Mouse (Mus musculus) midbrain, postnatal 0 days (tissue): ENCODE measurements at regions not wholly inside any gene's neighbourhood (a gene's known extent, or its start where the extent isn't known, plus 50 kb on each side); places are given as distances from the start of the nearest gene placed in this dataset.

Experiments
- ATAC-seq: fragments of 200-750 bp; cut with Nextera tagmentation; 2 replicates; pipeline ENCODE4 v1.8.0; 2017; ENCODE audit warnings: moderate number of reproducible peaks, mild to moderate bottlenecking, moderate TSS enrichment, moderate library complexity; ENCODE audit not compliant: low FRiP score
- DNase-seq: peaks from one replicate; pipeline ENCODE4 v3.0.0-alpha.2; 2015; ENCODE audit warnings: low spot score
- H3K27ac ChIP-seq: fragments of 300-500 bp; sonication (generic); 2 replicates; pipeline ENCODE4 v1.5.1; 2014; ENCODE audit warnings: low read depth, mild to moderate bottlenecking, low read length, mixed read lengths
- H3K27me3 ChIP-seq: fragments of 300-500 bp; sonication (generic); 2 replicates; pipeline ENCODE4 v1.6.1; 2014; ENCODE audit warnings: low read length, control low read depth, mixed read lengths; ENCODE audit not compliant: insufficient read depth
- H3K36me3 ChIP-seq: fragments of 300-500 bp; sonication (generic); 2 replicates; pipeline ENCODE4 v1.6.1; 2014; ENCODE audit warnings: low read length, control low read depth, mixed read lengths; ENCODE audit not compliant: insufficient read depth
- H3K4me1 ChIP-seq: fragments of 300-500 bp; sonication (generic); 2 replicates; pipeline ENCODE4 v1.6.1; 2014; ENCODE audit warnings: mild to moderate bottlenecking, control low read depth, antibody characterized with exemption, low read length, mixed read lengths; ENCODE audit not compliant: insufficient read depth
- H3K4me2 ChIP-seq: fragments of 300-500 bp; sonication (generic); 2 replicates; pipeline ENCODE4 v1.6.1; 2014; ENCODE audit warnings: low read depth, mild to moderate bottlenecking, low read length, mixed read lengths; ENCODE audit not compliant: poor library complexity, severe bottlenecking
- H3K4me3 ChIP-seq: fragments of 300-500 bp; sonication (generic); 2 replicates; pipeline ENCODE4 v1.5.1; 2014; ENCODE audit warnings: low read depth, mild to moderate bottlenecking, low read length, moderate library complexity
- H3K9ac ChIP-seq: fragments of 300-500 bp; sonication (generic); replicated peaks from 2 replicates; pipeline ENCODE4 v1.6.1; 2014; ENCODE audit warnings: mild to moderate bottlenecking, low read length, moderate library complexity, mixed read lengths; ENCODE audit not compliant: poor library complexity, severe bottlenecking
- H3K9me3 ChIP-seq: fragments of 300-500 bp; sonication (generic); 2 replicates; pipeline ENCODE4 v1.6.1; 2016; ENCODE audit warnings: low read length, control low read depth
- CTCF ChIP-seq: IDR thresholded peaks from 2 replicates; pipeline ENCODE4 v1.5.1; 2016; ENCODE audit warnings: antibody characterized with exemption, mild to moderate bottlenecking
- WGBS: fragments of 180-500 bp; shearing (Covaris S2); extraction: QIAGEN DNeasy Blood & Tissue Kit; methylation state at CpG from one replicate; pipeline ENCODE4 v1.1.7; 2014; 5-methylcytosine and 5-hydroxymethylcytosine counted together

- no peak overlapping the region for H3K27ac ChIP-seq
Observed at GRCm38 (mm10) chr12:39714169-39714794, 323.5 kb downstream of the Arl4a start.

GRCm38 (mm10) chr12:39711807-39712206 lies 326.0 kb downstream of the Arl4a start:
- Histone ChIP-seq H3K27ac (no peak overlapping the region), H3K9ac (no peak overlapping the region), H3K9me3 (no peaks in the 10 kb centered on the region), H3K4me3 (no peak overlapping the region), H3K4me1 (peaks cover 4% of the 10 kb centered on the region; the same call in 1 of the 2 replicates), H3K27me3 (no peaks in the 10 kb centered on the region), H3K36me3 (no peaks in the 10 kb centered on the region), H3K4me2 (no peak overlapping the region)
- WGBS, result 85% methylated on average over 1 of the region's 1 CpGs
- TF ChIP-seq CTCF, result no peak
- DNase-seq (no peak), ATAC-seq (no peak)

More at GRCm38 (mm10) chr12:39714169-39714794, 323.5 kb downstream of the Arl4a start:
- Histone ChIP-seq H3K27me3 (no peaks in the 10 kb centered on the region), H3K4me3 (no peak overlapping the region), H3K9ac (no peak overlapping the region), H3K4me1 (peaks cover 4% of the 10 kb centered on the region; the same call in 1 of the 2 replicates), H3K9me3 (no peaks in the 10 kb centered on the region), H3K4me2 (no peak overlapping the region), H3K36me3 (no peaks in the 10 kb centered on the region)
- WGBS, result 83% methylated on average over 2 of the region's 2 CpGs
- ATAC-seq (no peak), DNase-seq (no peak)
- TF ChIP-seq CTCF, result no peak

GRCm38 (mm10) chr12:39709850-39710249 lies 328.0 kb downstream of the Arl4a start:
- H3K9ac ChIP-seq, result no peak overlapping the region
- ATAC-seq (no peak), DNase-seq (no peak)
- H3K36me3 ChIP-seq, result no peaks in the 10 kb centered on the region
- no peak for TF ChIP-seq CTCF
- no peak overlapping the region for H3K4me2 ChIP-seq
- 83% methylated on average over 5 of the region's 5 CpGs for WGBS
- H3K4me3 ChIP-seq, result no peak overlapping the region
- no peaks in the 10 kb centered on the region for H3K9me3 ChIP-seq
- H3K27me3 ChIP-seq, result no peaks in the 10 kb centered on the region
- no peaks in the 10 kb centered on the region for H3K4me1 ChIP-seq
- no peak overlapping the region for H3K27ac ChIP-seq

- Histone ChIP-seq H3K36me3 (no peaks in the 10 kb centered on the region), H3K27ac (no peak overlapping the region), H3K9ac (no peak overlapping the region), H3K4me3 (no peak overlapping the region), H3K4me2 (no peak overlapping the region), H3K27me3 (no peaks in the 10 kb centered on the region), H3K4me1 (no peaks in the 10 kb centered on the region), H3K9me3 (no peaks in the 10 kb centered on the region)
- no peak for TF ChIP-seq CTCF
- ATAC-seq (no peak), DNase-seq (no peak)
- WGBS, result 77% methylated on average over 3 of the region's 3 CpGs
Observed at GRCm38 (mm10) chr12:39697182-39697581, 340.6 kb downstream of the Arl4a start.

- Histone ChIP-seq H3K27ac (no peak overlapping the region), H3K9me3 (no peaks in the 10 kb centered on the region), H3K9ac (no peak overlapping the region), H3K36me3 (no peaks in the 10 kb centered on the region), H3K4me1 (no peaks in the 10 kb centered on the region), H3K27me3 (no peaks in the 10 kb centered on the region), H3K4me3 (no peak overlapping the region), H3K4me2 (no peak overlapping the region)
- no peak for DNase-seq
- no peak for ATAC-seq
- no peak for TF ChIP-seq CTCF
- 88% methylated on average over 1 of the region's 1 CpGs for WGBS
Observed at GRCm38 (mm10) chr12:39695322-39695721, 342.5 kb downstream of the Arl4a start.

- WGBS, result 42% methylated on average over 2 of the region's 2 CpGs
- Histone ChIP-seq H3K9ac (no peak overlapping the region), H3K27ac (no peak overlapping the region), H3K4me3 (no peak overlapping the region), H3K27me3 (no peaks in the 10 kb centered on the region), H3K9me3 (no peaks in the 10 kb centered on the region), H3K36me3 (no peaks in the 10 kb centered on the region), H3K4me1 (no peaks in the 10 kb centered on the region), H3K4me2 (no peak overlapping the region)
- TF ChIP-seq CTCF, result no peak
- DNase-seq, result no peak
- no peak for ATAC-seq
Observed at GRCm38 (mm10) chr12:39692043-39692442, 345.8 kb downstream of the Arl4a start.
